ENCODE assay signal across 9 mouse cellular contexts in the genomic region with DNA sequence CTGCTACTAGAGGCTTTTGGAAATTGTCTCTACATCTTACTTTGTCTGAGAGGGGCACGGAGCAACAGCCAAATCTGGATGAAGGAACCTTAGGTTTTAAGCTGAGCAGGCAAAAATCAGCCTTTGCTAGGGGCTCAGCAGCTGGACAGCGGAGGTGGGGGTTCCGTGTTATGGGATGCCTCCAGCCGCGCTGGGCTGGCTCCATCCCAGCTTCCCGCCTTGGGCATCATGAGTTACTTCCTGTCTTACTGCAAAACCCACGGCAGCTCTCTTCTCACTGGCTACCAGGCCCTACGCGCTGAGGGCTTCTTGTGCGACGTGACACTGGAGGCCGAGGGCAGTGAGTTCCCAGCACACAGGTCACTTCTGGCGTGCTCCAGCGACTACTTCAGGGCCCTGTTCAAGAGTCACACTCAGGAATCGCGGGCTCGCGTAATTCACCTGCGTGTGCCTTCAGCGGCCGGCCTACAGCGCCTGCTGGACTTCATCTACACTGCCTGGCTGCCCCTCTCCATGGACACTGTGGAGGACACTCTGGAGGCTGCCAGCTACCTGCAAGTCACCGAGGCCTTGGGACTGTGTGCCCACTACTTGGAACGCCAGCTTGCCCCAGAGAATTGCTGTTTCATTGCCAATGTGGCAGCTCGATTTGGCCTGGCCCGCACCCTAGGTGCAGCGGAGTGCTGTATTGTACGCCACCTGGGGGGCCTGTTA. TPM values are rescaled to one million over a fixed set of nuclear protein-coding genes. Genes with fewer than 3 reads are reported as not detected.
DNase-seq lines count a peak whose midpoint lies in the region; ATAC-seq and TF ChIP-seq lines count a peak whose summit lies in the region.
"Had no signal": no experiment of that assay in that cellular context is flagged by ENCODE, and none has a peak within 500 bp of the region (broad histone marks: within the 10 kb centered on the region; RNA-seq: fewer than 3 reads in every experiment).

A gene (plus strand): TSS at position 229 of the 714 bp plus-strand sequence.

- H3K4me1 ChIP-seq in lung, embryonic 14.5 days (ENCODE audit: insufficient read depth), result no peaks in the 10 kb centered on the region
- peaks cover 3% of the 10 kb centered on the region; the same call in 1 of the 2 replicates for H3K4me1 ChIP-seq in heart, embryonic 15.5 days (replicated peaks)
- no peaks in the 10 kb centered on the region for H3K4me1 ChIP-seq in liver, postnatal 0 days (ENCODE audit: insufficient read depth)
- H3K4me1 ChIP-seq in testis, adult 2 months (ENCODE audit: control insufficient read depth, insufficient read depth, low read length), result peaks cover 6% of the 10 kb centered on the region

- ATAC-seq in lung, embryonic 14.5 days (ENCODE audit: insufficient read depth), result peak; percentile 86
- peak; percentile 43; the same call in 1 of the 2 replicates for ATAC-seq in heart, embryonic 15.5 days (replicated peaks; ENCODE audit: insufficient number of reproducible peaks, insufficient read depth, low FRiP score, low read depth)
- ATAC-seq in liver, postnatal 0 days, result no peak

- no peak for TF ChIP-seq POLR2A in testis, adult 2 months (IDR thresholded peaks at IDR 0.05; ENCODE audit: control insufficient read depth, low read depth, low read length)

- TF ChIP-seq CTCF in lung, embryonic 14.5 days (IDR thresholded peaks at IDR 0.05; ENCODE audit: low read depth), result no peak
- no peak for TF ChIP-seq CTCF in liver, postnatal 0 days (IDR thresholded peaks at IDR 0.05; ENCODE audit: low read depth)
- TF ChIP-seq CTCF in testis, adult 2 months (IDR thresholded peaks at IDR 0.05; ENCODE audit: control insufficient read depth, insufficient read depth, insufficient replicate concordance, low read depth, low read length), result no peak

- no peaks in the 10 kb centered on the region for H3K27me3 ChIP-seq in lung, embryonic 14.5 days (ENCODE audit: insufficient read depth, low read length)
- H3K27me3 ChIP-seq in heart, embryonic 15.5 days, result no peaks in the 10 kb centered on the region
- no peaks in the 10 kb centered on the region for H3K27me3 ChIP-seq in liver, postnatal 0 days (ENCODE audit: insufficient read depth, low read length)
- no peaks in the 10 kb centered on the region for H3K27me3 ChIP-seq in testis, adult 2 months (ENCODE audit: control insufficient read depth, insufficient read depth, low read length)

- peak within 1 kb of the TSS; percentile 19; the same call in 1 of the 2 replicates for H3K4me3 ChIP-seq in lung, embryonic 14.5 days (ENCODE audit: low read depth, low read length)
- H3K4me3 ChIP-seq in heart, embryonic 15.5 days, result peak within 1 kb of the TSS; percentile 42
- H3K4me3 ChIP-seq in liver, postnatal 0 days (ENCODE audit: low read depth, low read length), result no peak within 1 kb of the TSS
- H3K4me3 ChIP-seq in testis, adult 2 months (ENCODE audit: control insufficient read depth, low read depth, low read length), result peak within 1 kb of the TSS; percentile 25

- no peak within 1 kb of the TSS for H3K27ac ChIP-seq in lung, embryonic 14.5 days (ENCODE audit: low read depth)
- no peak within 1 kb of the TSS for H3K27ac ChIP-seq in heart, embryonic 15.5 days
- H3K27ac ChIP-seq in liver, postnatal 0 days (ENCODE audit: low read depth), result no peak within 1 kb of the TSS
- H3K27ac ChIP-seq in testis, adult 2 months (ENCODE audit: control insufficient read depth, insufficient read depth, low read depth, low read length), result no peak within 1 kb of the TSS
- H3K27ac ChIP-seq: liver, embryonic 14.5 days had no signal

- H3K4me2 ChIP-seq in lung, embryonic 14.5 days, result peak within 1 kb of the TSS; percentile 60
- peak within 1 kb of the TSS; percentile 78 for H3K4me2 ChIP-seq in heart, embryonic 15.5 days
- peak within 1 kb of the TSS; percentile 32; the same call in 1 of the 2 replicates for H3K4me2 ChIP-seq in liver, postnatal 0 days (ENCODE audit: low read depth, low read length)

- WGBS in lung, embryonic 14.5 days, result 29% methylated on average over 27 of the region's 28 CpGs
- WGBS in heart, embryonic 15.5 days, result 36% methylated on average over 28 of the region's 28 CpGs
- 41% methylated on average over 28 of the region's 28 CpGs for WGBS in liver, postnatal 0 days (ENCODE audit: insufficient replicate concordance)

- no peaks in the 10 kb centered on the region for H3K9me3 ChIP-seq in lung, embryonic 14.5 days (ENCODE audit: low read depth, low read length)
- H3K9me3 ChIP-seq in heart, embryonic 15.5 days (replicated peaks), result no peaks in the 10 kb centered on the region
- no peaks in the 10 kb centered on the region for H3K9me3 ChIP-seq in liver, postnatal 0 days (ENCODE audit: low read length)

- no peak within 1 kb of the TSS; the same call in 1 of the 2 replicates for H3K9ac ChIP-seq in lung, embryonic 14.5 days
- no peak within 1 kb of the TSS for H3K9ac ChIP-seq in heart, embryonic 15.5 days
- no peak within 1 kb of the TSS for H3K9ac ChIP-seq in liver, postnatal 0 days (replicated peaks)
- H3K9ac ChIP-seq: liver, embryonic 14.5 days had no signal

- TF ChIP-seq EP300 in liver, postnatal 0 days (IDR thresholded peaks at IDR 0.05; ENCODE audit: low read depth), result no peak

- DNase-seq in lung, embryonic 14.5 days, result peak; percentile 77
- DNase-seq in lung, postnatal 36 days, result no peak
- DNase-seq in embryo, embryonic 10 days (ENCODE audit: low spot score), result peak; percentile 48
- no peak for DNase-seq in liver, postnatal 0 days
- no peak for DNase-seq in thymus, postnatal 0 days (ENCODE audit: low spot score)
- no peak for DNase-seq in adrenal gland, adult 8-10 months

- H3K36me3 ChIP-seq in lung, embryonic 14.5 days (ENCODE audit: insufficient read depth), result no peaks in the 10 kb centered on the region
- no peaks in the 10 kb centered on the region for H3K36me3 ChIP-seq in heart, embryonic 15.5 days
- no peaks in the 10 kb centered on the region for H3K36me3 ChIP-seq in liver, postnatal 0 days (replicated peaks; ENCODE audit: insufficient read depth, low read length)
- H3K36me3 ChIP-seq in testis, adult 2 months (ENCODE audit: control insufficient read depth, insufficient read depth, low read length), result no peaks in the 10 kb centered on the region

RNA-seq across cellular contexts. Expression of the gene that starts here (rescaled TPM):
- polyA plus RNA-seq in lung, embryonic 14.5 days (2014; fragmentation: Nextera tagmentation; extraction: Ambion mirVana), result 1.3 and 1.5 TPM in 2 replicates
- polyA plus RNA-seq in heart, embryonic 15.5 days (2015; fragmentation: Nextera tagmentation; extraction: Ambion mirVana), result 0.37 and 0.55 TPM in 2 replicates
- polyA plus RNA-seq in liver, postnatal 0 days (2015; fragmentation: Nextera tagmentation; extraction: Ambion mirVana), result not detected in 2 replicates
- not detected in 2 replicates for polyA plus RNA-seq in testis, adult 2 months (2012; rRNA removed)
- polyA plus RNA-seq in thymus, postnatal 0 days (2015; fragmentation: Nextera tagmentation; extraction: Ambion mirVana), result not detected in 2 replicates
- under 1 TPM in 1 of 4 experiments, not detected in 3; 0.13 TPM for total RNA-seq in adrenal gland, adult 8-10 months (2022)
- polyA plus RNA-seq: liver, embryonic 14.5 days had no signal

Comparison
In these comparisons a context has a peak if more than half of its experiments do, and no peak if none do; other contexts are left out.
1. DNase-seq: peak in lung, embryonic 14.5 days (single experiment) and embryo, embryonic 10 days (single experiment); none in lung, postnatal 36 days (single experiment), liver, postnatal 0 days (single experiment), thymus, postnatal 0 days (single experiment) and adrenal gland, adult 8-10 months (single experiment).
2. Peak in ATAC-seq, H3K4me3 ChIP-seq and H3K4me2 ChIP-seq in heart, embryonic 15.5 days; RNA of the gene not detected or under 1 TPM.
3. Peak in every context shown above with its lines, with median percentiles within 50 percentile points of each other: H3K4me2 ChIP-seq.